Mouse (Mus musculus) C2C12 (cell line): ENCODE results near the gene Foxo3.

ENCODE experiments used
- CEBPB ChIP-seq: IDR thresholded peaks from one replicate; pipeline ENCODE4 v1.6.1; 2011; ENCODE audit warnings: low read depth, mild to moderate bottlenecking, control low read depth, moderate library complexity
- CTCF ChIP-seq: IDR thresholded peaks from one replicate; pipeline ENCODE4 v1.5.1; 2011; ENCODE audit not compliant: control insufficient read depth, insufficient read depth, insufficient read length
- FOSL1 ChIP-seq: IDR thresholded peaks from one replicate; pipeline ENCODE4 v1.8.0; 2011; ENCODE audit warnings: mild to moderate bottlenecking, low read length; ENCODE audit not compliant: poor library complexity, insufficient read depth, severe bottlenecking
- MAX ChIP-seq: IDR thresholded peaks from one replicate; pipeline ENCODE4 v1.6.1; 2011; ENCODE audit warnings: mild to moderate bottlenecking, control low read depth
- MYOD1 ChIP-seq: IDR thresholded peaks from one replicate; pipeline ENCODE4 v1.6.1; 2011; ENCODE audit warnings: low read depth; ENCODE audit not compliant: control insufficient read depth, insufficient read length
- MYOG ChIP-seq: IDR thresholded peaks from one replicate; pipeline ENCODE4 v1.6.1; 2011; ENCODE audit not compliant: control insufficient read depth, insufficient read length; ENCODE audit errors: extremely low read depth
- USF1 ChIP-seq: IDR thresholded peaks from one replicate; pipeline ENCODE4 v1.6.1; 2011; ENCODE audit warnings: low read depth, mild to moderate bottlenecking, control low read depth, moderate library complexity

DNA sequence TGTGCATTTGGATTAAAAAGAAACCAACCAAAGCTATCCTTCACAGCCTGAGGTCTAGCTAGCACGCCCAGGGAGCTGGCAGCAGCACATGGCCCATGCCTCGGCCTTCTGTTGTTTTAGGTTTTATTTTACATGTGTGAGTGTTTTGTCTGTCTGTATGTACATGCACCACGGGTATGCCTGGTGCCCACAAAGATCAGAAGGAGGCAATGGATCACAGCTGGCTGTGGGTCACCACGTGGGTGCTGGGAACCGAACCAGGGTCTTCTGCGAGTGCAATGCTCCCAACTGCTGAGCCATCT, 36.8 kb downstream of the Foxo3 start:
- TF ChIP-seq MYOG = no peak
- no peak for TF ChIP-seq CTCF
- TF ChIP-seq MAX = no peak
- TF ChIP-seq USF1 = no peak
- no peak for TF ChIP-seq CEBPB
- TF ChIP-seq MYOD1 = no peak
- TF ChIP-seq FOSL1 = no peak
